Mouse (Mus musculus) CD8-positive naive resting alpha-beta T cell, adult 2 months (primary cell): Measurements from ENCODE around the gene Gipc3.

ENCODE experiments used
- DNase-seq, 2 experiments: peaks; one replicate each; pipeline ENCODE4 v3.0.0; 2022; ENCODE audit warnings: low read depth in 2 of 2, low spot score in 2 of 2

Gipc3 gene

GRCm38 (mm10) chr10:81342686-81343505 lies at the start of gene Gipc3:
TSS of gene Gipc3 (minus strand) at chr10:81343266.
- DNase-seq, result no peak

GRCm38 (mm10) chr10:81392781-81393185 lies 49.7 kb upstream of the Gipc3 start, which contains the start of gene Smim24:
TSS of gene Smim24 (plus strand) at chr10:81393051.
- DNase-seq, result no peak

- no peak for DNase-seq
Measured at GRCm38 (mm10) chr10:81392270-81392669, 49.2 kb upstream of the Gipc3 start.

GRCm38 (mm10) chr10:81390678-81390965 lies 47.6 kb upstream of the Gipc3 start:
- DNase-seq, result no peak

- DNase-seq, result peak; percentile 62 to 77
Measured at GRCm38 (mm10) chr10:81389801-81390677, 47.0 kb upstream of the Gipc3 start.

- no peak for DNase-seq
Measured at GRCm38 (mm10) chr10:81389373-81389772, 46.3 kb upstream of the Gipc3 start.

- no peak for DNase-seq
Measured at GRCm38 (mm10) chr10:81388505-81389055, 45.5 kb upstream of the Gipc3 start, which contains the start of gene Gm48552. TSS of gene Gm48552 (plus strand) at chr10:81389005.

- no peak for DNase-seq
Measured at GRCm38 (mm10) chr10:81387716-81388115, 44.6 kb upstream of the Gipc3 start.

- DNase-seq, result no peak
Measured at GRCm38 (mm10) chr10:81385603-81386306, 42.7 kb upstream of the Gipc3 start.

GRCm38 (mm10) chr10:81384605-81384982 lies 41.5 kb upstream of the Gipc3 start:
- DNase-seq, result no peak

- DNase-seq, result peak; percentile 92 to 97
Measured at GRCm38 (mm10) chr10:81383802-81384604, 40.9 kb upstream of the Gipc3 start, which contains the start of the genes Dohh and Gm48551. TSS of gene Dohh (plus strand) at chr10:81384428. TSS of gene Gm48551 (plus strand) at chr10:81384466.

- no peak for DNase-seq
Measured at GRCm38 (mm10) chr10:81382039-81382438, 39.0 kb upstream of the Gipc3 start.

- DNase-seq, result no peak
Measured at GRCm38 (mm10) chr10:81379809-81380378, 36.8 kb upstream of the Gipc3 start.

- no peak for DNase-seq
Measured at GRCm38 (mm10) chr10:81379183-81379553, 36.1 kb upstream of the Gipc3 start.

- DNase-seq, result peak; percentile 100
Measured at GRCm38 (mm10) chr10:81378553-81379182, 35.6 kb upstream of the Gipc3 start.

- DNase-seq, result no peak
Measured at GRCm38 (mm10) chr10:81377793-81378552, 34.9 kb upstream of the Gipc3 start, which contains the start of gene Fzr1. TSS of gene Fzr1 (minus strand) at chr10:81378516.

GRCm38 (mm10) chr10:81377362-81377664 lies 34.2 kb upstream of the Gipc3 start:
- no peak for DNase-seq

- DNase-seq, result no peak
Measured at GRCm38 (mm10) chr10:81376561-81377361, 33.7 kb upstream of the Gipc3 start.
